Mouse (Mus musculus) olfactory bulb, adult 2 months (tissue): Measurements from ENCODE around the gene Tbc1d10b.

ENCODE experiments used
- CTCF ChIP-seq: fragments of 200-500 bp; IDR thresholded peaks from 2 replicates; pipeline ENCODE4 v1.5.1; 2012; ENCODE audit warnings: low read depth, mild to moderate bottlenecking, low read length, moderate library complexity; ENCODE audit not compliant: insufficient read depth
- POLR2A ChIP-seq: fragments of 200-500 bp; IDR thresholded peaks from 2 replicates; pipeline ENCODE4 v1.6.1; 2012; ENCODE audit warnings: mild to moderate bottlenecking, low read depth, low read length, moderate library complexity; ENCODE audit not compliant: insufficient read depth

- no peak for TF ChIP-seq CTCF
- no peak for TF ChIP-seq POLR2A
Observed at GRCm38 (mm10) chr7:127253341-127253740, 45.1 kb upstream of the Tbc1d10b start.
